Mouse (Mus musculus) heart, embryonic 12.5 days (tissue): ENCODE data around the gene Usp46. TPM values are rescaled to one million over a fixed set of nuclear protein-coding genes. Genes with fewer than 3 reads are reported as not detected.
A peak's percentile ranks its signal among the peaks of the same experiment; 100 is the strongest.
"Not testable (repeated sequence)": the region's sequence is repeated elsewhere in the genome, so short reads cannot be mapped to it uniquely, and the experiment has no call there.

Experiments
- ATAC-seq: fragments of 200-750 bp; cut with Nextera tagmentation; 2 replicates; pipeline ENCODE4 v1.8.0; 2017; ENCODE audit warnings: moderate TSS enrichment, moderate library complexity; ENCODE audit not compliant: insufficient number of reproducible peaks, low FRiP score
- H3K27ac ChIP-seq: fragments of 300-500 bp; sonication (generic); 2 replicates; pipeline ENCODE4 v1.5.1; 2016; ENCODE audit warnings: mild to moderate bottlenecking, moderate library complexity; ENCODE audit not compliant: poor library complexity, severe bottlenecking
- H3K27me3 ChIP-seq: fragments of 300-500 bp; sonication (generic); replicated peaks from 2 replicates; pipeline ENCODE4 v1.6.1; 2016; ENCODE audit warnings: mild to moderate bottlenecking, moderate library complexity
- H3K36me3 ChIP-seq: fragments of 300-500 bp; sonication (generic); 2 replicates; pipeline ENCODE4 v1.6.1; 2016; ENCODE audit warnings: mild to moderate bottlenecking, moderate library complexity
- H3K4me1 ChIP-seq: fragments of 300-500 bp; sonication (generic); replicated peaks from 2 replicates; pipeline ENCODE4 v1.6.1; 2016; ENCODE audit warnings: mild to moderate bottlenecking
- H3K4me2 ChIP-seq: fragments of 300-500 bp; sonication (generic); 2 replicates; pipeline ENCODE4 v1.6.1; 2016; ENCODE audit warnings: mild to moderate bottlenecking, moderate library complexity
- H3K4me3 ChIP-seq: fragments of 300-500 bp; sonication (generic); 2 replicates; pipeline ENCODE4 v1.5.1; 2016; ENCODE audit warnings: mild to moderate bottlenecking
- H3K9ac ChIP-seq: fragments of 300-500 bp; sonication (generic); 2 replicates; pipeline ENCODE4 v1.6.1; 2016; ENCODE audit warnings: mild to moderate bottlenecking, moderate library complexity
- H3K9me3 ChIP-seq: fragments of 300-500 bp; sonication (generic); replicated peaks from 2 replicates; pipeline ENCODE4 v1.6.1; 2016; ENCODE audit warnings: mild to moderate bottlenecking, moderate library complexity
- WGBS: fragments of 180-500 bp; shearing (Covaris S2); methylation state at CpG from one replicate; pipeline ENCODE4 v1.1.7; 2016; 5-methylcytosine and 5-hydroxymethylcytosine counted together
- polyA plus RNA-seq: library from polyadenylated mRNA; unstranded; fragments of >200 nt; fragmentation: Nextera tagmentation; extraction: Ambion mirVana; gene quantifications from 2 replicates; pipeline ENCODE4 v1.2.1, GENCODE M21; 2016

The Usp46 gene
- polyA plus RNA-seq, 1 experiment from 2014 or later: 41.4 TPM

- Histone ChIP-seq H3K4me1 (peaks cover 16% of the 10 kb centered on the region), H3K27me3 (no peaks in the 10 kb centered on the region), H3K9ac (peak overlapping the region; percentile 96), H3K4me3 (peak overlapping the region; percentile 79), H3K4me2 (peak overlapping the region; percentile 72), H3K36me3 (peaks cover 47% of the 10 kb centered on the region), H3K27ac (peak overlapping the region; percentile 93), H3K9me3 (no peaks in the 10 kb centered on the region; the same call in 1 of the 2 replicates)
- ATAC-seq: no peak
- WGBS: 23% methylated on average over 11 of the region's 11 CpGs
Observed at GRCm38 (mm10) chr5:74093556-74094428, 25.6 kb upstream of the Usp46 start.

GRCm38 (mm10) chr5:74092833-74093555 lies 24.8 kb upstream of the Usp46 start:
- H3K27me3 ChIP-seq: no peaks in the 10 kb centered on the region
- H3K36me3 ChIP-seq: peaks cover 39% of the 10 kb centered on the region
- WGBS: under 1% methylated on average over 57 of the region's 57 CpGs
- H3K4me2 ChIP-seq: peak overlapping the region; percentile 72
- ATAC-seq: peak; percentile 98
- H3K27ac ChIP-seq: peak overlapping the region; percentile 93
- H3K4me3 ChIP-seq: peak overlapping the region; percentile 79
- peak overlapping the region; percentile 96 for H3K9ac ChIP-seq
- H3K9me3 ChIP-seq: no peaks in the 10 kb centered on the region; the same call in 1 of the 2 replicates
- peaks cover 16% of the 10 kb centered on the region for H3K4me1 ChIP-seq

- peaks cover 16% of the 10 kb centered on the region for H3K4me1 ChIP-seq
- H3K4me2 ChIP-seq: peak overlapping the region; percentile 72
- peaks cover 36% of the 10 kb centered on the region for H3K36me3 ChIP-seq
- H3K4me3 ChIP-seq: peak overlapping the region; percentile 79
- WGBS: 44% methylated on average over 4 of the region's 4 CpGs
- peak overlapping the region; percentile 61 for H3K27ac ChIP-seq
- peak; percentile 1; the same call in 1 of the 2 replicates for ATAC-seq
- no peaks in the 10 kb centered on the region; the same call in 1 of the 2 replicates for H3K9me3 ChIP-seq
- no peaks in the 10 kb centered on the region for H3K27me3 ChIP-seq
- H3K9ac ChIP-seq: no peak overlapping the region; the same call in 1 of the 2 replicates
Observed at GRCm38 (mm10) chr5:74092481-74092832, 24.2 kb upstream of the Usp46 start.

GRCm38 (mm10) chr5:74089643-74090042 lies 21.4 kb upstream of the Usp46 start:
- Histone ChIP-seq H3K4me1 (peaks cover 10% of the 10 kb centered on the region), H3K27ac (no peak overlapping the region), H3K36me3 (peaks cover 8% of the 10 kb centered on the region), H3K9ac (no peak overlapping the region), H3K9me3 (no peaks in the 10 kb centered on the region; the same call in 1 of the 2 replicates), H3K27me3 (no peaks in the 10 kb centered on the region), H3K4me2 (no peak overlapping the region), H3K4me3 (no peak overlapping the region)
- 82% methylated on average over 3 of the region's 3 CpGs for WGBS
- ATAC-seq: no peak

DNA sequence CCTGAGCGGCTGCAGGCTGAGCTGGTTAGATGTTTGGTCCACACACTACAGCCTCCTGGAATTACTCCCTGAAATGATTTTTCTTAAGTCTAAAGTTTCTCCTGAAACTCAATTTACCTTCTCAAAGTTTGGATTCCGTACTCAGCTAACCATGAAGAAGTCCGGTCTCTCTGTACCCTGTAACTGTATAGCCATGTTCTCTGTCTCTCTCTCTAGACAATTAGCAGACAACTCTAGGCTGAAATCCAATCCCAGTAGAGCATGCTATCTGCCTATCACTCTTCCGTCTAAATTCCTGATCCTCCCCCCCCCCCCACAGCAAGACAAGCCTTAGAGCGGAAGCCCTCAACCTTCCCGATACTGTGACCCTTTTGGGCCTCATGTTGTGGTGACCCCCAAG lies 13.5 kb upstream of the Usp46 start:
- Histone ChIP-seq H3K4me1 (peaks cover 27% of the 10 kb centered on the region), H3K27ac (no peak overlapping the region), H3K36me3 (no peaks in the 10 kb centered on the region), H3K4me3 (no peak overlapping the region), H3K27me3 (no peaks in the 10 kb centered on the region), H3K4me2 (no peak overlapping the region), H3K9ac (no peak overlapping the region), H3K9me3 (no peaks in the 10 kb centered on the region)
- no peak for ATAC-seq
- WGBS: 69% methylated on average over 6 of the region's 6 CpGs

DNA sequence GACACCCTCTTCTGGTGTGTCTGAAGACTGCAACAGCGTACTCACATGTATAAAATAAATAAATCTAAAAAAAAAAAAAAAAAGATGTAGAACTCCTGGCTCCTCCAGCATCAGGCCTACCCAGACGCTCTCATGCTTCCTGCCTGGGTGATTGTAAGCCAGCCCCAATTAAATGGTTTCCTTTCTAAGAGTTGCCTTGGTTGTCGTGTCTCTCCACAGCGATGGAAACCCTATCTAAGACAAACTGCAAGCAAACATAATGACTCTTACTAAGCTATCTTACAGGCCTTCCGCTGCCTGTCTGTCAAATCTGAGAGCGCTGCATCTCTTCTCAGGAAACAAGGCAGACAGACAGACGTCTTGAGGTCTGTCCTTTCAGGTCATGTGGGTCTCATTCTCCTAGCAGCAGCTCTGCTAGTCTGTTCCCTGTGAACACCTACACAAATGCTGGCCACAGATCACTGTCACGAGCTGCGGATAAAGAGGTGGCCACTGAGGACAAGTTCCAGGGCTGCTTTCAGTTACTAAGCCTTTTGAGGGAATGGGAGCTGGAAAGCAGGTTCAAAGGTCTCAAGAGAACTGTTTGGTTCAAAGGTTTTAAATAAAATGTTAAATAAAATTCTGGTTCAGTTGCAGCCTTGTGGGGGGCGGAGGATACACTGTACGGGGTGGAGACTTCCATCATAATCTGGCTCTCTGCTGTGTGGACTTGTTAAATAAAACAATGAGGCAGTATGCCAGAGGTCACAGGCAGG lies 10.8 kb upstream of the Usp46 start:
- H3K4me3 ChIP-seq: no peak overlapping the region
- ATAC-seq: no peak; the same call in 1 of the 2 replicates
- no peaks in the 10 kb centered on the region for H3K27me3 ChIP-seq
- H3K36me3 ChIP-seq: no peaks in the 10 kb centered on the region
- no peak overlapping the region for H3K4me2 ChIP-seq
- 57% methylated on average over 11 of the region's 11 CpGs for WGBS
- H3K4me1 ChIP-seq: peaks cover 27% of the 10 kb centered on the region
- H3K9me3 ChIP-seq: no peaks in the 10 kb centered on the region
- H3K27ac ChIP-seq: peak overlapping the region; percentile 57; the same call in 1 of the 2 replicates
- H3K9ac ChIP-seq: no peak overlapping the region

GRCm38 (mm10) chr5:74078400-74078799 lies 10.2 kb upstream of the Usp46 start:
- Histone ChIP-seq H3K4me3 (no peak overlapping the region), H3K9me3 (no peaks in the 10 kb centered on the region), H3K27ac (peak overlapping the region; percentile 9), H3K4me1 (peaks cover 27% of the 10 kb centered on the region), H3K36me3 (no peaks in the 10 kb centered on the region), H3K9ac (no peak overlapping the region), H3K4me2 (no peak overlapping the region), H3K27me3 (no peaks in the 10 kb centered on the region)
- ATAC-seq: no peak
- WGBS: 74% methylated on average over 1 of the region's 1 CpGs

DNA sequence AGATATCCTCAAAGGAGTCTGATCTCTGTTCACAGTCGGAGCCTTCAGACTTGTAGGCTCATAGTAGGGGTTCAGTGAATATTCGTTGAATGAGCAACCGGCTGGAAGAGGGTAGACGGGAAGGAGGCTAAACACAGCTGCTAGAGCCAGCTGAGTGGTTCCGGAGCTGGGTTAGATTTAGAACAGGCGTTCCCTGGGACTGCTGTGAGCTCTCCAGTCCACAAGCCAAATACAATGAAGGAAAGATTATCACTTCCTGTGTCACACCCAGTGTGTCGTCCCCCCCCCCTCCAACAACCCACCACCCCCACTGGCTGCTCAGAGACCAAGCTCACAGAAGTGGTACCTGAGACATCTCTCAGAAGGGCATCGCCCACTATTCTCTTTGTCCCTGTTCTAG lies 9.7 kb upstream of the Usp46 start:
- Histone ChIP-seq H3K27ac (peak overlapping the region; percentile 9), H3K9ac (no peak overlapping the region), H3K9me3 (no peaks in the 10 kb centered on the region), H3K4me1 (peaks cover 27% of the 10 kb centered on the region), H3K36me3 (no peaks in the 10 kb centered on the region), H3K4me3 (no peak overlapping the region), H3K27me3 (no peaks in the 10 kb centered on the region), H3K4me2 (no peak overlapping the region)
- WGBS: 46% methylated on average over 8 of the region's 8 CpGs
- no peak for ATAC-seq

DNA sequence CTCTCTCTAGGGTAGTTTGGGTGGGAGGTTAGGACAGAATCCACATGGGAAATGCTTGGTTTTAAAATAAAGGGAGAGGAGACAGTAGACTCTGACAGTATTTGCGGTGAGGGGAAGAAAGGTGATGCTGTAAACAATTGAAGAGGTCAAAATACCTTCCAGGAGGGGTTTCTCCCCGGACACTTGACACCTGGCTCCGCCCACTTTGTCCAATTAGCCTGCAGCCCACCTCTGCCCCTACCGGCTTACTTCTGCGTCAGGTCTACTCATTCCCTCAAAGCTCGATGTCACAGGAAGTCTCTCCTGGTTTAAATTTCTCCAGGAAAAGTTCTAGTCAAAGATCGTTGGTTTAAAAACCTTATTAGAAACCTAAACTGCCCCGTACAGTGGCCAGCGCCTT lies 8.5 kb upstream of the Usp46 start:
- Histone ChIP-seq H3K27ac (no peak overlapping the region), H3K4me1 (peaks cover 27% of the 10 kb centered on the region), H3K27me3 (no peaks in the 10 kb centered on the region), H3K9me3 (no peaks in the 10 kb centered on the region), H3K9ac (no peak overlapping the region), H3K4me3 (no peak overlapping the region), H3K36me3 (no peaks in the 10 kb centered on the region), H3K4me2 (peak overlapping the region; percentile 50)
- WGBS: 8% methylated on average over 9 of the region's 9 CpGs
- ATAC-seq: no peak

GRCm38 (mm10) chr5:74070564-74070963 lies 2.3 kb upstream of the Usp46 start:
- H3K4me2 ChIP-seq, H3K36me3 ChIP-seq, H3K9ac ChIP-seq, ATAC-seq, H3K4me3 ChIP-seq, H3K27me3 ChIP-seq, H3K27ac ChIP-seq, H3K9me3 ChIP-seq: not testable (repeated sequence)
- H3K4me1 ChIP-seq: peaks cover 33% of the 10 kb centered on the region
- WGBS: 85% methylated on average over 5 of the region's 5 CpGs
